Mouse (Mus musculus): ENCODE measurements at regions not wholly inside any gene's neighbourhood (a gene's known extent, or its start where the extent isn't known, plus 50 kb on each side); places are given as distances from the start of the nearest gene placed in this dataset.

- WGBS = 47% methylated on average over 10 of the region's 10 CpGs
- Histone ChIP-seq H3K36me3 (ENCODE audit: control insufficient read depth, insufficient read depth, low read length) (no peaks in the 10 kb centered on the region), H3K27me3 (replicated peaks; ENCODE audit: control insufficient read depth, insufficient read depth, low read length) (no peaks in the 10 kb centered on the region), H3K4me1 (replicated peaks; ENCODE audit: control insufficient read depth, insufficient read depth, low read length) (no peaks in the 10 kb centered on the region), H3K4me2 (ENCODE audit: low read length) (no peak overlapping the region), H3K9me3 (ENCODE audit: control insufficient read depth, low read length) (no peaks in the 10 kb centered on the region), H3K9ac (ENCODE audit: low read length) (no peak overlapping the region), H3K4me3 (ENCODE audit: low read depth, low read length) (no peak overlapping the region), H3K27ac (ENCODE audit: low read depth) (no peak overlapping the region)
- ATAC-seq (replicated peaks; ENCODE audit: low FRiP score, low TSS enrichment, low read depth) = no peak
- no peak for DNase-seq (ENCODE audit: low spot score)
Observed at GRCm38 (mm10) chr3:119524510-119525123, 259.6 kb downstream of the Ptbp2 start.

GRCm38 (mm10) chr3:119512596-119512995 is 271.7 kb downstream of the Ptbp2 start:
- Histone ChIP-seq H3K27ac (ENCODE audit: low read depth) (no peak overlapping the region), H3K27me3 (replicated peaks; ENCODE audit: control insufficient read depth, insufficient read depth, low read length) (no peaks in the 10 kb centered on the region), H3K9me3 (ENCODE audit: control insufficient read depth, low read length) (no peaks in the 10 kb centered on the region), H3K4me2 (ENCODE audit: low read length) (no peak overlapping the region), H3K36me3 (ENCODE audit: control insufficient read depth, insufficient read depth, low read length) (no peaks in the 10 kb centered on the region), H3K4me1 (replicated peaks; ENCODE audit: control insufficient read depth, insufficient read depth, low read length) (no peaks in the 10 kb centered on the region), H3K4me3 (ENCODE audit: low read depth, low read length) (no peak overlapping the region), H3K9ac (ENCODE audit: low read length) (no peak overlapping the region)
- ATAC-seq (replicated peaks; ENCODE audit: low FRiP score, low TSS enrichment, low read depth) (no peak), DNase-seq (ENCODE audit: low spot score) (no peak)
- 71% methylated on average over 2 of the region's 2 CpGs for WGBS

- Histone ChIP-seq H3K36me3 (ENCODE audit: control insufficient read depth, insufficient read depth, low read length) (no peaks in the 10 kb centered on the region), H3K4me3 (ENCODE audit: low read depth, low read length) (no peak overlapping the region), H3K9ac (ENCODE audit: low read length) (no peak overlapping the region), H3K4me2 (ENCODE audit: low read length) (no peak overlapping the region), H3K9me3 (ENCODE audit: control insufficient read depth, low read length) (no peaks in the 10 kb centered on the region), H3K27ac (ENCODE audit: low read depth) (no peak overlapping the region), H3K27me3 (replicated peaks; ENCODE audit: control insufficient read depth, insufficient read depth, low read length) (no peaks in the 10 kb centered on the region), H3K4me1 (replicated peaks; ENCODE audit: control insufficient read depth, insufficient read depth, low read length) (no peaks in the 10 kb centered on the region)
- no peak for ATAC-seq (replicated peaks; ENCODE audit: low FRiP score, low TSS enrichment, low read depth)
- WGBS = 41% methylated on average over 4 of the region's 4 CpGs
- no peak for DNase-seq (ENCODE audit: low spot score)
Observed at GRCm38 (mm10) chr3:119509132-119509531, 275.1 kb downstream of the Ptbp2 start.

- Histone ChIP-seq H3K4me1 (replicated peaks; ENCODE audit: control insufficient read depth, insufficient read depth, low read length) (no peaks in the 10 kb centered on the region), H3K27ac (ENCODE audit: low read depth) (no peak overlapping the region), H3K9ac (ENCODE audit: low read length) (no peak overlapping the region), H3K9me3 (ENCODE audit: control insufficient read depth, low read length) (no peaks in the 10 kb centered on the region), H3K4me3 (ENCODE audit: low read depth, low read length) (no peak overlapping the region), H3K27me3 (replicated peaks; ENCODE audit: control insufficient read depth, insufficient read depth, low read length) (no peaks in the 10 kb centered on the region), H3K4me2 (ENCODE audit: low read length) (no peak overlapping the region), H3K36me3 (ENCODE audit: control insufficient read depth, insufficient read depth, low read length) (no peaks in the 10 kb centered on the region)
- no peak for DNase-seq (ENCODE audit: low spot score)
- WGBS = 65% methylated on average over 1 of the region's 1 CpGs
- ATAC-seq (replicated peaks; ENCODE audit: low FRiP score, low TSS enrichment, low read depth) = no peak
Observed at GRCm38 (mm10) chr3:119503471-119503972, 280.7 kb downstream of the Ptbp2 start.

GRCm38 (mm10) chr3:119498711-119499110 is 285.6 kb downstream of the Ptbp2 start:
- H3K4me2 ChIP-seq (ENCODE audit: low read length) = 0 out of 2 replicates have a peak overlapping the region, but pooled peaks have one; percentile 2
- H3K27ac ChIP-seq (ENCODE audit: low read depth) = no peak overlapping the region
- H3K9ac ChIP-seq (ENCODE audit: low read length) = no peak overlapping the region
- H3K27me3 ChIP-seq (replicated peaks; ENCODE audit: control insufficient read depth, insufficient read depth, low read length) = no peaks in the 10 kb centered on the region
- no peak overlapping the region for H3K4me3 ChIP-seq (ENCODE audit: low read depth, low read length)
- no peak for DNase-seq (ENCODE audit: low spot score)
- 64% methylated on average over 20 of the region's 20 CpGs for WGBS
- H3K36me3 ChIP-seq (ENCODE audit: control insufficient read depth, insufficient read depth, low read length) = no peaks in the 10 kb centered on the region
- ATAC-seq (replicated peaks; ENCODE audit: low FRiP score, low TSS enrichment, low read depth) = no peak
- H3K4me1 ChIP-seq (replicated peaks; ENCODE audit: control insufficient read depth, insufficient read depth, low read length) = no peaks in the 10 kb centered on the region
- H3K9me3 ChIP-seq (ENCODE audit: control insufficient read depth, low read length) = no peaks in the 10 kb centered on the region

GRCm38 (mm10) chr3:119497880-119498279 is 286.4 kb downstream of the Ptbp2 start:
- no peak overlapping the region for H3K4me3 ChIP-seq (ENCODE audit: low read depth, low read length)
- no peak for DNase-seq (ENCODE audit: low spot score)
- H3K9me3 ChIP-seq (ENCODE audit: control insufficient read depth, low read length) = no peaks in the 10 kb centered on the region
- no peaks in the 10 kb centered on the region for H3K27me3 ChIP-seq (replicated peaks; ENCODE audit: control insufficient read depth, insufficient read depth, low read length)
- H3K9ac ChIP-seq (ENCODE audit: low read length) = no peak overlapping the region
- H3K4me2 ChIP-seq (ENCODE audit: low read length) = no peak overlapping the region
- H3K4me1 ChIP-seq (replicated peaks; ENCODE audit: control insufficient read depth, insufficient read depth, low read length) = no peaks in the 10 kb centered on the region
- H3K36me3 ChIP-seq (ENCODE audit: control insufficient read depth, insufficient read depth, low read length) = no peaks in the 10 kb centered on the region
- 73% methylated on average over 7 of the region's 7 CpGs for WGBS
- H3K27ac ChIP-seq (ENCODE audit: low read depth) = no peak overlapping the region
- ATAC-seq (replicated peaks; ENCODE audit: low FRiP score, low TSS enrichment, low read depth) = no peak

- no peak for DNase-seq (ENCODE audit: low spot score)
- no peaks in the 10 kb centered on the region for H3K27me3 ChIP-seq (replicated peaks; ENCODE audit: control insufficient read depth, insufficient read depth, low read length)
- no peak overlapping the region for H3K27ac ChIP-seq (ENCODE audit: low read depth)
- no peaks in the 10 kb centered on the region for H3K36me3 ChIP-seq (ENCODE audit: control insufficient read depth, insufficient read depth, low read length)
- no peak overlapping the region for H3K4me2 ChIP-seq (ENCODE audit: low read length)
- no peaks in the 10 kb centered on the region for H3K9me3 ChIP-seq (ENCODE audit: control insufficient read depth, low read length)
- no peak overlapping the region for H3K9ac ChIP-seq (ENCODE audit: low read length)
- no peak for ATAC-seq (replicated peaks; ENCODE audit: low FRiP score, low TSS enrichment, low read depth)
- H3K4me3 ChIP-seq (ENCODE audit: low read depth, low read length) = no peak overlapping the region
- WGBS = 95% methylated on average over 5 of the region's 5 CpGs
- no peaks in the 10 kb centered on the region for H3K4me1 ChIP-seq (replicated peaks; ENCODE audit: control insufficient read depth, insufficient read depth, low read length)
Observed at GRCm38 (mm10) chr3:119494580-119494979, 289.7 kb downstream of the Ptbp2 start.

- no peaks in the 10 kb centered on the region for H3K4me1 ChIP-seq (replicated peaks; ENCODE audit: control insufficient read depth, insufficient read depth, low read length)
- no peak overlapping the region for H3K9ac ChIP-seq (ENCODE audit: low read length)
- ATAC-seq (replicated peaks; ENCODE audit: low FRiP score, low TSS enrichment, low read depth) (no peak), DNase-seq (ENCODE audit: low spot score) (no peak)
- H3K36me3 ChIP-seq (ENCODE audit: control insufficient read depth, insufficient read depth, low read length) = no peaks in the 10 kb centered on the region
- no peak overlapping the region for H3K4me3 ChIP-seq (ENCODE audit: low read depth, low read length)
- H3K4me2 ChIP-seq (ENCODE audit: low read length) = no peak overlapping the region
- H3K27me3 ChIP-seq (replicated peaks; ENCODE audit: control insufficient read depth, insufficient read depth, low read length) = no peaks in the 10 kb centered on the region
- no peak overlapping the region for H3K27ac ChIP-seq (ENCODE audit: low read depth)
- no peaks in the 10 kb centered on the region for H3K9me3 ChIP-seq (ENCODE audit: control insufficient read depth, low read length)
- 77% methylated on average over 1 of the region's 1 CpGs for WGBS
Observed at GRCm38 (mm10) chr3:119492627-119493026, 291.6 kb downstream of the Ptbp2 start.

GRCm38 (mm10) chr3:119489336-119489735 is 294.9 kb downstream of the Ptbp2 start:
- Histone ChIP-seq H3K36me3 (ENCODE audit: control insufficient read depth, insufficient read depth, low read length) (no peaks in the 10 kb centered on the region), H3K4me3 (ENCODE audit: low read depth, low read length) (no peak overlapping the region), H3K9me3 (ENCODE audit: control insufficient read depth, low read length) (peaks cover 5% of the 10 kb centered on the region; the same call in 1 of the 2 replicates), H3K4me2 (ENCODE audit: low read length) (no peak overlapping the region), H3K4me1 (replicated peaks; ENCODE audit: control insufficient read depth, insufficient read depth, low read length) (no peaks in the 10 kb centered on the region), H3K27ac (ENCODE audit: low read depth) (no peak overlapping the region), H3K9ac (ENCODE audit: low read length) (no peak overlapping the region), H3K27me3 (replicated peaks; ENCODE audit: control insufficient read depth, insufficient read depth, low read length) (no peaks in the 10 kb centered on the region)
- DNase-seq (ENCODE audit: low spot score) (no peak), ATAC-seq (replicated peaks; ENCODE audit: low FRiP score, low TSS enrichment, low read depth) (no peak)

All from intestine, embryonic 14.5 days (tissue).